Mouse (Mus musculus): ENCODE measurements at regions not wholly inside any gene's neighbourhood (a gene's known extent, or its start where the extent isn't known, plus 50 kb on each side); places are given as distances from the start of the nearest gene placed in this dataset.

GRCm38 (mm10) chr17:72993134-72993533 lies 75.0 kb downstream of the Lbh start:
- H3K4me3 ChIP-seq, result no peak overlapping the region

DNA sequence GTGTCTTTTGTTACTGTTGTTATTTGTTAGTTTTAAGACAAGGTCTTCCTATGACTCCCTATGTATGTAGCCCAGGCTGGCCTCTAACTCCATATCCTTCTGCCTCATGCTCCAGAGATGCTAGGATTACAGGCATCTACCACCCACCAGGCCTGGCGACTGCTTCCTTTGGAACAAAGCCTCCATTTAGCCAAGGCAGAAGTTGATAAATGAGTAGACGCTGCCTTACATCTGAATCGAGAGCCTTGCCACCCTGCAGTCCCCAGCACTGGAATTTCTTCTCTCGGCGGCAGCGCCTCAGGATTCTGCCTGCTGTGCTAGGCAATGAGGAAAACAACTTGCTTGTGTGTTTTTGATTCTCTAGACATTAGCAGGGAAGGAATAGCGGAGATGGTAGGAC lies 75.5 kb downstream of the Lbh start:
- H3K4me3 ChIP-seq, result no peak overlapping the region
- peaks cover 26% of the 10 kb centered on the region for H3K4me1 ChIP-seq
- no peaks in the 10 kb centered on the region for H3K27me3 ChIP-seq (ENCODE audit: poor library complexity, severe bottlenecking)
- 47% methylated on average over 7 of the region's 7 CpGs for WGBS
- DNase-seq (ENCODE audit: extremely low spot score, low spot score), result no peak
- H3K9me3 ChIP-seq, result no peaks in the 10 kb centered on the region
- no peak overlapping the region for H3K27ac ChIP-seq
- H3K36me3 ChIP-seq (replicated peaks), result no peaks in the 10 kb centered on the region

More at GRCm38 (mm10) chr17:72993134-72993533, 75.0 kb downstream of the Lbh start:
- Histone ChIP-seq H3K9me3 (no peaks in the 10 kb centered on the region), H3K27ac (no peak overlapping the region), H3K4me1 (peaks cover 25% of the 10 kb centered on the region), H3K27me3 (ENCODE audit: poor library complexity, severe bottlenecking) (no peaks in the 10 kb centered on the region), H3K36me3 (replicated peaks) (no peaks in the 10 kb centered on the region)
- DNase-seq (ENCODE audit: extremely low spot score, low spot score), result no peak

DNA sequence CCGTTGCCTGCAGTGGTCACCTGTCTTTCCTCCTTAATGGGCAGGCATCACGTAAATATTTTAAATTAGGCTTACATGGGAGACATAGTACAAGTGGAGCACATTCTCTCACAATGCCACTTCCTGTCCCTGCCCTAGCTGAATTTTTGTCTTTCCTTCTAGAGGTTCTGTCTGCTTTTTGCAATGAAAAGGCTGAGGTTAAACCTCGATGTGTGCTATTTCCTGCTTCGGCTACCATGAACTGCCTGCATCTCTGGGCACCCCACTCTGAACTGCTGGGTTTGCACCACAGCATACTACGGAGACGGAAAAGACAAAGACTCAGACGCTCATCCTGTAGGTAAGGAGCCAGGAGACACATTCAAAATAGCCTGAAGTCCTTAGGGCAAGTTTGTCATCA lies 78.4 kb downstream of the Lbh start:
- Histone ChIP-seq H3K27me3 (ENCODE audit: poor library complexity, severe bottlenecking) (no peaks in the 10 kb centered on the region), H3K27ac (no peak overlapping the region), H3K4me1 (peaks cover 26% of the 10 kb centered on the region), H3K9me3 (no peaks in the 10 kb centered on the region), H3K4me3 (no peak overlapping the region), H3K36me3 (replicated peaks) (no peaks in the 10 kb centered on the region)
- no peak for DNase-seq (ENCODE audit: extremely low spot score, low spot score)
- WGBS, result 84% methylated on average over 7 of the region's 7 CpGs

GRCm38 (mm10) chr17:72997301-72997921 lies 79.3 kb downstream of the Lbh start:
- H3K4me3 ChIP-seq, result no peak overlapping the region
- peaks cover 26% of the 10 kb centered on the region for H3K4me1 ChIP-seq
- H3K27ac ChIP-seq, result peak overlapping the region; percentile 76
- H3K36me3 ChIP-seq (replicated peaks), result no peaks in the 10 kb centered on the region
- H3K27me3 ChIP-seq (ENCODE audit: poor library complexity, severe bottlenecking), result no peaks in the 10 kb centered on the region
- WGBS, result 15% methylated on average over 5 of the region's 5 CpGs
- peak; percentile 34 for DNase-seq (ENCODE audit: extremely low spot score, low spot score)
- no peaks in the 10 kb centered on the region for H3K9me3 ChIP-seq

DNA sequence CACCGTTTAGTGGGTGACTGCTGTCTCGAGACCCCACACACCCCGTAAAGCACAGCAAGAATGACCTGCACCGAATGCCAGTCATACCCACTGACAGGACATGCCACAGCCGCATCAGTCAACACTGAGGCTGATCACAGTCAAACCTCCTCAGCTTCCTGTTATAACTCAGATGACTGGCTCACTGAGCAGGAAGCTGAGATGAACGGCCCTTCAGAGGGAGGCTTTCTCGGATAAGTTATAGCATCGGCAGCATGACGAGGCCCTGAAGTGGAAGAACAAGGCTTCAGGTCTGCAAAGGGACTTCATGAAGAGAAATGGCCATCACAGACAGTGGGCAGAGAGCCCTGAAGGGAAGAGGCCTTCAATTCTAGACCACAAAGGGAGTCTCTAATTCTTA lies 87.0 kb downstream of the Lbh start:
- H3K27me3 ChIP-seq (ENCODE audit: poor library complexity, severe bottlenecking), result no peaks in the 10 kb centered on the region
- WGBS, result 93% methylated on average over 9 of the region's 9 CpGs

GRCm38 (mm10) chr17:73008901-73009300 lies 90.8 kb downstream of the Lbh start:
- H3K27me3 ChIP-seq (ENCODE audit: poor library complexity, severe bottlenecking), result no peaks in the 10 kb centered on the region
- H3K4me3 ChIP-seq, result no peak overlapping the region
- no peaks in the 10 kb centered on the region for H3K9me3 ChIP-seq
- no peak overlapping the region for H3K27ac ChIP-seq
- peak; percentile 33 for DNase-seq (ENCODE audit: extremely low spot score, low spot score)
- 61% methylated on average over 4 of the region's 4 CpGs for WGBS
- H3K36me3 ChIP-seq (replicated peaks), result no peaks in the 10 kb centered on the region
- H3K4me1 ChIP-seq, result peaks cover 19% of the 10 kb centered on the region

More for the DNA sequence above, 87.0 kb downstream of the Lbh start:
- Histone ChIP-seq H3K27ac (no peak overlapping the region), H3K9me3 (no peaks in the 10 kb centered on the region), H3K4me3 (no peak overlapping the region), H3K36me3 (replicated peaks) (no peaks in the 10 kb centered on the region), H3K4me1 (no peaks in the 10 kb centered on the region)
- no peak for DNase-seq (ENCODE audit: extremely low spot score, low spot score)

GRCm38 (mm10) chr17:73009962-73010361 lies 91.9 kb downstream of the Lbh start:
- no peak for DNase-seq (ENCODE audit: extremely low spot score, low spot score)
- Histone ChIP-seq H3K27me3 (ENCODE audit: poor library complexity, severe bottlenecking) (no peaks in the 10 kb centered on the region), H3K9me3 (no peaks in the 10 kb centered on the region), H3K27ac (no peak overlapping the region), H3K4me3 (no peak overlapping the region), H3K36me3 (replicated peaks) (no peaks in the 10 kb centered on the region), H3K4me1 (peaks cover 30% of the 10 kb centered on the region)
- WGBS, result 95% methylated on average over 4 of the region's 4 CpGs

GRCm38 (mm10) chr17:73012356-73012755 lies 94.3 kb downstream of the Lbh start:
- Histone ChIP-seq H3K4me3 (no peak overlapping the region), H3K27ac (no peak overlapping the region), H3K27me3 (ENCODE audit: poor library complexity, severe bottlenecking) (no peaks in the 10 kb centered on the region), H3K36me3 (replicated peaks) (no peaks in the 10 kb centered on the region), H3K4me1 (peaks cover 30% of the 10 kb centered on the region), H3K9me3 (no peaks in the 10 kb centered on the region)
- 35% methylated on average over 6 of the region's 6 CpGs for WGBS
- no peak for DNase-seq (ENCODE audit: extremely low spot score, low spot score)

- H3K36me3 ChIP-seq (replicated peaks), result no peaks in the 10 kb centered on the region
- WGBS, result 57% methylated on average over 5 of the region's 5 CpGs
- H3K4me3 ChIP-seq, result no peak overlapping the region
- no peaks in the 10 kb centered on the region for H3K27me3 ChIP-seq (ENCODE audit: poor library complexity, severe bottlenecking)
- no peak overlapping the region for H3K27ac ChIP-seq
- H3K4me1 ChIP-seq, result peaks cover 30% of the 10 kb centered on the region
- H3K9me3 ChIP-seq, result no peaks in the 10 kb centered on the region
- no peak for DNase-seq (ENCODE audit: extremely low spot score, low spot score)
These were observed 94.8 kb upstream of the Lclat1 start for GRCm38 (mm10) chr17:73012954-73013353.

DNA sequence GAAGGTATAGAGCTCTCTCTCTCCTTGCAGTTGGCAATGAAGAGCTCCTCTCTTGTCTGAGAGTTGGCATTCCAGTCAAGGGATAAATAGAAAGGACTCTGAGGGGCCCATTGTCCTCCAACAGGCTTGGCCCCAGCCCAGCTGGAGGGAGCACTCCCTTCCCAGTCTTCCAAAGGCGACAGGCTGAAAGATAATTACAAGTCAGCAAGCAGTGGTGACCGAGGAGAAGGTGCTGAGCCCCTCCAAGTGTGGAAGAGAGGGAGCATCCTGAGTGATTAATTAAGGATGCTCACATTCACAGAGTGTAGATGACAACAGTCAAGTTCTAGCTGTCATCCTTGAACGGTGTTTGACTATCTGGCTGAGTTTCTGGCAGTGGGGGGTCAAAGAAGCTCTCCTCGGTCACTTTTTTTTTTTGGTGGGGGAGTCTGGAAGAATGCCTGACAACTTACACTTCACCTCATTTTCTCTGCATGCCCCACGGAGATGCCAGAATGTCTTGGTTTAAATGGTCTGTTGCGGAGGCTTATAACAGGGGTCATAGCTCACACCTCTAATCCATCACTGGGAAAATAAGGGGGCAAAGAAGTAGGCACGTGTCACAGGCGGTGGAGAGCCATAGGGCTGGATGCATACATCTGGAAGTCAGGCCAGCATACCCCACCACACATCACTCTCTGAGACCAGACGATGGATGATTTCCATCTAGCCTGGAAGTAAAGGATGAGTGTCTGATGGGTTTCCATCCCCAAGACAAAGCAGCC lies 93.5 kb upstream of the Lclat1 start:
- Histone ChIP-seq H3K9me3 (no peaks in the 10 kb centered on the region), H3K27ac (no peak overlapping the region)
- DNase-seq (ENCODE audit: extremely low spot score, low spot score), result no peak

DNA sequence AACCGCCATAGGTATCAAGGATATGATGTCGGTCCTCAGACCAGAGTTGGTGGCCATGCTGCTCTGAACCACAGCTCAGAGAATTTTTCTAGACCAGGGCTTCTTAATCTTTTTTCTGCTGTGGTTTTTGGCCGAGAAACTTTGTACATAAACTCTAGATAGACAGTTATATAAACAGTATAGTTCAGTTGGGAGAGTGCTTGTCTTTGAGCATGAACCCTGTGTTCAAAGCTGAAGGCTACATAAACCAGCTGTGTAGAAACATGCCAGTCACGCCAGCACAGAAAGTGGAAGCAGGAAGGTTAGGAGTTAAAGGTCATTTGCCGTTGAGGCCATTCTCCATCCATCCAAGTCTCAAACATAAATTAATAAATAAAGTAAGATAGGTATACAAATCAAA lies 90.6 kb upstream of the Lclat1 start:
- H3K4me3 ChIP-seq, result no peak overlapping the region
- 88% methylated on average over 5 of the region's 5 CpGs for WGBS
- H3K27me3 ChIP-seq (ENCODE audit: poor library complexity, severe bottlenecking), result no peaks in the 10 kb centered on the region
- no peaks in the 10 kb centered on the region for H3K9me3 ChIP-seq
- no peak for DNase-seq (ENCODE audit: extremely low spot score, low spot score)
- H3K36me3 ChIP-seq (replicated peaks), result no peaks in the 10 kb centered on the region
- H3K4me1 ChIP-seq, result peaks cover 28% of the 10 kb centered on the region
- H3K27ac ChIP-seq, result no peak overlapping the region

More for the DNA sequence above, 93.5 kb upstream of the Lclat1 start:
- no peaks in the 10 kb centered on the region for H3K36me3 ChIP-seq (replicated peaks)
- H3K27me3 ChIP-seq (ENCODE audit: poor library complexity, severe bottlenecking), result no peaks in the 10 kb centered on the region
- H3K4me3 ChIP-seq, result no peak overlapping the region
- WGBS, result 62% methylated on average over 9 of the region's 9 CpGs
- H3K4me1 ChIP-seq, result peaks cover 30% of the 10 kb centered on the region

DNA sequence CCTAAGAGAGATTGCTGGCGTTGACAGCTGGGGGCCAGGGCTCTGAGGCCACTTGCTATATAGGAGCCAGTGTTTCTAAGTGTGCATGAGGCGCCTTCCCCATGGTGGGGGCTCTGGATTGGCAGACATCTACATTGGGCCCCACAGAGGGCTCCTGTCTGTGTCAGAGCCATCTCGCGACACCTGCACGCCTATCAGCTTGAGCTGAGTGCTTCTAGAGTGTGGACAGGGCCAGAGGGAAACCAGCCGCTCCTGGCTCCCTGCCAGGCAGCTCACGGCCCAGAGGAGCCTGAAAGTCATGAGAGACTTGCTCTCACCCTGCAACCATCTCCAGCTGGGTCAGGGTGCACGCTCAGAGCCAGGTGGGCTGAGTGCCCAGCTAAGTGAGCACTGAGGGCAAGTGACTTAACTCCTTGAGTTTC lies 85.1 kb upstream of the Lclat1 start:
- no peak for DNase-seq (ENCODE audit: extremely low spot score, low spot score)
- no peaks in the 10 kb centered on the region for H3K27me3 ChIP-seq (ENCODE audit: poor library complexity, severe bottlenecking)
- H3K4me3 ChIP-seq, result no peak overlapping the region
- WGBS, result 81% methylated on average over 8 of the region's 8 CpGs
- no peak overlapping the region for H3K27ac ChIP-seq
- H3K9me3 ChIP-seq, result no peaks in the 10 kb centered on the region
- H3K36me3 ChIP-seq (replicated peaks), result no peaks in the 10 kb centered on the region
- peaks cover 7% of the 10 kb centered on the region; the same call in 1 of the 2 replicates for H3K4me1 ChIP-seq

- WGBS, result 66% methylated on average over 10 of the region's 10 CpGs
- no peaks in the 10 kb centered on the region for H3K9me3 ChIP-seq
These were observed 84.2 kb upstream of the Lclat1 start for GRCm38 (mm10) chr17:73023362-73024107.

More at GRCm38 (mm10) chr17:73023362-73024107, 84.2 kb upstream of the Lclat1 start:
- Histone ChIP-seq H3K27ac (no peak overlapping the region), H3K4me1 (peaks cover 7% of the 10 kb centered on the region; the same call in 1 of the 2 replicates), H3K36me3 (replicated peaks) (no peaks in the 10 kb centered on the region), H3K27me3 (ENCODE audit: poor library complexity, severe bottlenecking) (no peaks in the 10 kb centered on the region), H3K4me3 (no peak overlapping the region)
- no peak for DNase-seq (ENCODE audit: extremely low spot score, low spot score)
